Mouse (Mus musculus) stomach, embryonic 16.5 days (tissue): ENCODE measurements at regions not wholly inside any gene's neighbourhood (a gene's known extent, or its start where the extent isn't known, plus 50 kb on each side); places are given as distances from the start of the nearest gene placed in this dataset.

ENCODE experiments used
- ATAC-seq: fragments of 200-750 bp; cut with Nextera tagmentation; 2 replicates; pipeline ENCODE4 v1.8.0; 2017; ENCODE audit warnings: moderate number of reproducible peaks, moderate TSS enrichment; ENCODE audit not compliant: insufficient read depth, low FRiP score
- H3K27ac ChIP-seq: fragments of 300-500 bp; sonication (generic); 2 replicates; pipeline ENCODE4 v1.5.1; 2014; ENCODE audit warnings: low read length
- H3K27me3 ChIP-seq: fragments of 300-500 bp; sonication (generic); 2 replicates; pipeline ENCODE4 v1.6.1; 2014; ENCODE audit warnings: low read length, control low read depth, mixed read lengths; ENCODE audit not compliant: control insufficient read depth, insufficient read depth
- H3K36me3 ChIP-seq: fragments of 300-500 bp; sonication (generic); 2 replicates; pipeline ENCODE4 v1.6.1; 2014; ENCODE audit warnings: low read length; ENCODE audit not compliant: control insufficient read depth, insufficient read depth
- H3K4me1 ChIP-seq: fragments of 300-500 bp; sonication (generic); 2 replicates; pipeline ENCODE4 v1.6.1; 2014; ENCODE audit warnings: low read length, control low read depth, mixed read lengths; ENCODE audit not compliant: control insufficient read depth, insufficient read depth
- H3K4me2 ChIP-seq: fragments of 300-500 bp; sonication (generic); 2 replicates; pipeline ENCODE4 v1.6.1; 2014; ENCODE audit warnings: low read depth, low read length, mixed read lengths
- H3K4me3 ChIP-seq: fragments of 300-500 bp; sonication (generic); replicated peaks from 2 replicates; pipeline ENCODE4 v1.5.1; 2014; ENCODE audit warnings: mild to moderate bottlenecking, low read length
- H3K9ac ChIP-seq: fragments of 300-500 bp; sonication (generic); 2 replicates; pipeline ENCODE4 v1.6.1; 2014; ENCODE audit warnings: low read length
- H3K9me3 ChIP-seq: fragments of 300-500 bp; sonication (generic); replicated peaks from 2 replicates; pipeline ENCODE4 v1.6.1; 2016; ENCODE audit warnings: low read length, control low read depth; ENCODE audit not compliant: control insufficient read depth
- WGBS: fragments of 180-500 bp; shearing (Covaris S2); extraction: QIAGEN DNeasy Blood & Tissue Kit; methylation state at CpG from one replicate; pipeline ENCODE4 v1.1.7; 2014; 5-methylcytosine and 5-hydroxymethylcytosine counted together

DNA sequence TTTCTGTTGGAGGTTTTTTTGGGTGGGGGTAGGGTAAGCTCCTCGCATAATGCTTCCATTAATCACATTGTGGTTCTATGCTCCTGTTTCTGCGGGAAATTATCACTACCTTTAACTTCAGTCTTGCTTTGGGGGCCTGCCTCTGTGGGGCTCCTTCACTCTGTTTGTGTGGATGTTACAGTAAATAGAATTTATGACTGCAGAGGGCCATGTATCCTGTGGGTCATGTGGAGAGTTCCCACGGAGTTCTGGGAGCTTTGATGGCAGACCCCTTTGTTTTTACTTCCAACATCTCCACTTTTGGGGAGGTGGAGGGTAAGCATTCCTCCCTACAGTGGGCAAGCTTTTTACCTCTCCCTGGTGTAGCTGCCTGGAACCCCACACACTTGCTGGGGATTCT is 538.6 kb downstream of the Ptprc start:
- Histone ChIP-seq H3K4me1 (peaks cover 4% of the 10 kb centered on the region; the same call in 1 of the 2 replicates), H3K36me3 (no peaks in the 10 kb centered on the region), H3K27ac (no peak overlapping the region), H3K9me3 (no peaks in the 10 kb centered on the region), H3K9ac (no peak overlapping the region), H3K27me3 (no peaks in the 10 kb centered on the region), H3K4me2 (no peak overlapping the region), H3K4me3 (no peak overlapping the region)
- 34% methylated on average over 3 of the region's 3 CpGs for WGBS
- no peak for ATAC-seq

DNA sequence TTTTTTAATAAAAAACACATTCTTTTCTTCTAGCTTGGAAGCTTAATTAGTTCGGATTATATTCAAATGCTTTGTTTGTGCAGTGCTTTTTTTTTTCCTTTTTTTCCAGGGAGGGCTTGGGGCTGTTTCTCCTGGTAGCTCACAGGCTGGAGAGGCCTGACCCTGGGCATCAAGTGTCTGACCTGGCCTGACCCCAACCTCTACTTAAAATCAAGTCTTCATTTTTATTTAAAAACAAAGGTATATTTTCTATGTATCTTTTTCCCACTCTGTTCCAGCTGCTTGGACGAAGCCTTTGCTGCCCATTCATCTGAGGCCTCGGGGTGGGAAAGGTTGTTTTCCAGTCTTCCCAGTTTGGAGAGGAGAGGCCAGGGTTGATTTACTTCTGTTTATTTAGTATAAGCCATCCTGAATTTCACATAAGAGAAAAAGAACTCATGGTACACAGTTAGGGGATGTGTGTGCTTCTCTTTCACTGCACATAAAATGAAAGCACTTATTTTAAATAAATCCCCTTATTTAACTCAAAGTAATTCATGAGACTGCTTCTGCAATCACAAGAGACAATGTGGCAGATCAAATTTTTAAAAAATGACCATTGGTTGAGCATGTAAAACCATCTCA is 539.1 kb downstream of the Ptprc start:
- 47% methylated on average over 3 of the region's 3 CpGs for WGBS
- H3K9me3 ChIP-seq: no peaks in the 10 kb centered on the region
- H3K27me3 ChIP-seq: no peaks in the 10 kb centered on the region
- no peak overlapping the region for H3K9ac ChIP-seq
- H3K36me3 ChIP-seq: no peaks in the 10 kb centered on the region
- no peak overlapping the region for H3K4me2 ChIP-seq
- peaks cover 4% of the 10 kb centered on the region; the same call in 1 of the 2 replicates for H3K4me1 ChIP-seq
- no peak overlapping the region for H3K27ac ChIP-seq
- H3K4me3 ChIP-seq: no peak overlapping the region
- no peak for ATAC-seq

DNA sequence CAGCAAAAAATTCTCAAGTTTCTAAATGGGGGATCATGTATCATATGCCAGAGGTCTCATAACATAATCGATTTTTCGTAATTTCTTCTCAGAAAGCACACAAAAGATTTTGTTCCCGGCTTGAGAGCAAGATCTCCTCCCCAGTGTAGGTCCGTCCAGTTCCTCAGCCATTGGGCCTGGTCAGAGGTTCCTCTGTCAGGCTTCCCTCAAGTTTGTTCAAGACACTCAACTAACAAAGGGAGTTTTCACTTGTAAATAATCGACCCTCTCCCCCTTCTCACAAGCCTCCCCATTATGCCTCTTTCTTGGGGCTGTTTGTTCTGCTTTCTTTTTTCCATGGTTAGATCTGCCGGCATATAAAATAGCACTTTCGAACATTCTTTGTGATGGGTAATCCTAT is 539.7 kb downstream of the Ptprc start:
- H3K9me3 ChIP-seq: no peaks in the 10 kb centered on the region

DNA sequence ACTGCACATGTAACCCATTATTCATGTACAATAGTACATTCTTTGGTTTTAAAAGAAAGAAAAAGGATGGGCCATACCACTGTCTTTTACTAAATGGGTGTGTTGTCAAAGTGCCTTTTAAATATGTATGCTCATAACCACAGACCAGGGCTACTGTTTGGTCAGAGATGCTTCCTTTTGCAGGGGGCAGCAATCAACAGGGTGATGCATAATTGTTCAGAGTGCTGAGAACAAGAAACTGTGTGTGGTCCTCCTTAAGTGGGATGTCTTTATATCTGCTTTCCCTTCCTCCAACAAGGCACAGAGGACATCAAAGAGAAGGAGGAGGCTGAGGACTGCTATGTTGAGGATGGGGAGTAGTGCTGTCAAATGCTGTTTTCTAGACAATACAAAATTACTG is 544.0 kb downstream of the Ptprc start:
- no peak overlapping the region for H3K9ac ChIP-seq
- ATAC-seq: no peak

More for the DNA sequence above, 539.7 kb downstream of the Ptprc start:
- 55% methylated on average over 7 of the region's 7 CpGs for WGBS
- H3K27ac ChIP-seq: no peak overlapping the region
- H3K4me1 ChIP-seq: peaks cover 4% of the 10 kb centered on the region; the same call in 1 of the 2 replicates
- no peaks in the 10 kb centered on the region for H3K36me3 ChIP-seq
- no peak overlapping the region for H3K4me3 ChIP-seq
- no peak overlapping the region for H3K9ac ChIP-seq
- H3K27me3 ChIP-seq: no peaks in the 10 kb centered on the region
- H3K4me2 ChIP-seq: no peak overlapping the region
- no peak for ATAC-seq

DNA sequence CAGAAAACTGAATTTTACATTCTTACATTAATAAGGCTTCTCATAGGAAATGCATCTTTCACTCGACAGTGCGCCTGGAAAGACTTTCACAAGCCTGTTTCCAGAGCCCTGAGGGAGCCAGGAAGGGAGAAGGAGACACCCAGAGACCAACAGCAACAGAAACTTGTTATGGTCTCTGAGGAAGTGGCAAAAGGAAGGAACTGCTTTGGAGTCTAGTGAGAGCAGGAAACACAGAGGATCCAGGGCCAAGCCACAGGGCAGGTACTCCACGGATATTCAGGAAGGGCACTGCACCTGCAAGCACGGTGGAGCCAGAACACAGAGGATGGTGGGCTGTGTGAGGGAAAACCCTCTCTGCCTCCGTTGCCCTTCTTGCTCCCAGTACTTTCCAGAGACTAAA is 554.8 kb downstream of the Ptprc start:
- no peak for ATAC-seq
- H3K27ac ChIP-seq: no peak overlapping the region

More for the DNA sequence above, 544.0 kb downstream of the Ptprc start:
- no peaks in the 10 kb centered on the region for H3K27me3 ChIP-seq
- no peak overlapping the region for H3K27ac ChIP-seq
- no peaks in the 10 kb centered on the region for H3K9me3 ChIP-seq
- no peak overlapping the region for H3K4me2 ChIP-seq
- no peak overlapping the region for H3K4me3 ChIP-seq
- no peaks in the 10 kb centered on the region for H3K4me1 ChIP-seq
- H3K36me3 ChIP-seq: no peaks in the 10 kb centered on the region

DNA sequence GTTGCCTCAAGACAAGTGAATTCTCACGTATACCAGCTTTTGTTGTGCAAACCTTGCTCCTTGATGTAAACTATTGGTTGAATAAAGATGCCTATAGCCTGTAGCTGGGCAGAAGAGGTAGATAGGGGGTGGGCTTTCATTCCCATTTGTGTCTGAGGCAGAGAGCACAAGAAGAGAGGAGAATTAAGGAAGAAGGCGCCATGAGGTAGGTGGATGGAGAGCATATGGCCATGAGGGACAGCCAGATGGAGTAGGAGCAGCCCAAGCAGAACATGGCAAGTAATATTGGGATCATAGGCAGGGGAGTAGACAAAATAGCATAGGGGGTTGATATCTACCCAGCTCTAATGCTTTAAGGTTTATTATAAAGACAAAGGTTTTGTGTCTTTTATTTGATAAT is 557.3 kb downstream of the Ptprc start:
- Histone ChIP-seq H3K9me3 (no peaks in the 10 kb centered on the region), H3K27ac (no peak overlapping the region), H3K36me3 (no peaks in the 10 kb centered on the region), H3K4me2 (no peak overlapping the region), H3K4me3 (no peak overlapping the region), H3K27me3 (no peaks in the 10 kb centered on the region), H3K4me1 (no peaks in the 10 kb centered on the region), H3K9ac (no peak overlapping the region)
- 82% methylated on average over 2 of the region's 2 CpGs for WGBS
- no peak for ATAC-seq

More for the DNA sequence above, 554.8 kb downstream of the Ptprc start:
- Histone ChIP-seq H3K9me3 (no peaks in the 10 kb centered on the region), H3K36me3 (no peaks in the 10 kb centered on the region), H3K4me3 (no peak overlapping the region), H3K4me1 (no peaks in the 10 kb centered on the region), H3K27me3 (no peaks in the 10 kb centered on the region), H3K4me2 (no peak overlapping the region), H3K9ac (no peak overlapping the region)
- 70% methylated on average over 5 of the region's 5 CpGs for WGBS

DNA sequence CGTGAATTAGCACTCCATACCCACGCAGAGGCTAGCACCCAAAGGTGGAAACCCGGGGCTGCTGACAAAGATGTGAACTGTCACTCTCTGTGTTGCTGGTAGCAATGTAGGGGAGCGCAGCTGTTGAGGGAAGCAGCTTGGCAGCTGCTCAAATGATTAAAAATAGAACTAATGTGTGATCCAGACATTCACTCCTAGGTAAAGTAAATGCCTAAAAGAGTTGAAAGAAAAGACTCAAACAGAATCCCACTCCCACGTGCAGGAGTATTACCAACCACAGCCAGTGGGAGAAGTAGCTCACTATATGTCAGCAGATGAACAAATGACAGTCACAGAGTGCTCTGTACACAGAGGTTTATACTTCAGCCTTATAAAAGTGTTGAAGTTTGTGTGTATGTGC is 558.0 kb downstream of the Ptprc start:
- no peak overlapping the region for H3K9ac ChIP-seq
- WGBS: 55% methylated on average over 5 of the region's 5 CpGs

DNA sequence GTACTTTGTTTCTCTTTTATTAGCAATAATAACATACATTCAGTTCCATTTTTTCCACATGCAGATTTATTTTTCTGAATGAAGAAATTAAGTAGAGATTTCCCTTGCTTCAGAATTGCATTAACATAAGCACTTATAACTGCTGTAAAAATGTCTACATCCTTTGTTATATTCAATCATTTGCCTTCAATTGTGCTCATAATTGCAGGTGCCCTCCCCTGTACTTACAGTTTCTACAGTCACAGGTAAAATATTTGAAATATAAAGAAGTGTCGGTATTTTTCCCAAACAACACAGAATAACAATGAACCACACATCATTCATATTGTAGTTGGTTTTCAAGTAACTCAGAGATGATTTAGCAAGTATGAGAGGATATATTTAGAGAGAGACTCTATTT is 568.8 kb downstream of the Ptprc start:
- Histone ChIP-seq H3K27me3 (no peaks in the 10 kb centered on the region), H3K36me3 (no peaks in the 10 kb centered on the region), H3K9ac (no peak overlapping the region), H3K4me2 (no peak overlapping the region), H3K27ac (no peak overlapping the region), H3K4me3 (no peak overlapping the region), H3K4me1 (no peaks in the 10 kb centered on the region), H3K9me3 (no peaks in the 10 kb centered on the region)
- ATAC-seq: no peak
- 79% methylated on average over 1 of the region's 1 CpGs for WGBS

More for the DNA sequence above, 558.0 kb downstream of the Ptprc start:
- Histone ChIP-seq H3K4me1 (no peaks in the 10 kb centered on the region), H3K4me3 (no peak overlapping the region), H3K36me3 (no peaks in the 10 kb centered on the region), H3K27ac (no peak overlapping the region), H3K4me2 (no peak overlapping the region), H3K9me3 (no peaks in the 10 kb centered on the region), H3K27me3 (no peaks in the 10 kb centered on the region)
- no peak for ATAC-seq

DNA sequence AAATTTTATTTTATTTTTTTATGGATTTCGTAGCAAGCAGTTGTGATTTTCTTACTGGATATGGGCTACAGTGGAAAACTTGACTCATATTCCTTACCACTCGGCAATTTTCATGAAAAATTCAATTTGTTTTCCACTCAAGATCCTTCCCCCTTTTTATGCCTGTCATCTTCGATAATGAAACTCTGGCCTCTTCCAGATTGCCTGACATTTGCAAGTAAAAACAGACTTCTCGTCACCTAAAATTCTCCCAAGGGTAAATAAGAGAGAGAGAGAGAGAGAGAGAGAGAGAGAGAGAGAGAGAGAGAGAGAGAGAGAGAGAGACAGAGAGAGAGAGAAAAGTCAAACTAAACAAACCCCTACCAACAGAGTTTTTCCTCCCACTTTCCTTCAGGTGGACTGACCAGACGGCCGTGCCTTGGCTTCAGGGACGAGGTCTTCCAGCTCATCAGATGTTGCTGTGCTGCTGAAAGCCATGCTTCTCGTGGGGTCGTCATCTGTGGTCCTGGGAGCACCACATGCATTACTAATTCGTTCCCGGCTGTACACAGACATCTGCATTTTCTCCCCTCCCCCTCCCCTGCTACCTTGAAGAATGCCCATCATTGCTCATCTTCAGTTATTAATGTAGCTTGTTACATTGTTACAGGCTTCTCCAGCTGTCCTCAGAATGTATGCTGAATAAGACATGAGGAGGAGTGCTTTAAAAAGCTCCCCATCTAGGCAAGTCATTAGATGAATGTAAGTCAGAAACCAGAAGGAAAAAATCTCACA is 569.4 kb downstream of the Ptprc start:
- Histone ChIP-seq H3K9ac (no peak overlapping the region), H3K4me1 (no peaks in the 10 kb centered on the region), H3K4me3 (no peak overlapping the region), H3K9me3 (no peaks in the 10 kb centered on the region), H3K27me3 (no peaks in the 10 kb centered on the region), H3K4me2 (no peak overlapping the region), H3K36me3 (no peaks in the 10 kb centered on the region), H3K27ac (no peak overlapping the region)
- ATAC-seq: no peak
- WGBS: 49% methylated on average over 11 of the region's 11 CpGs
